Mouse (Mus musculus) layer of hippocampus, adult 11-12 months (tissue): ENCODE measurements around the gene Trappc6b.
"Not testable (repeated sequence)": the region's sequence is repeated elsewhere in the genome, so short reads cannot be mapped to it uniquely, and the experiment has no call there.

Experiments
- DNase-seq: peaks from one replicate; pipeline ENCODE4 v3.0.0; 2022; ENCODE audit warnings: low spot score

Gene Trappc6b

GRCm38 (mm10) chr12:59060993-59061595, at the start of gene Trappc6b:
Gene Trappc6b (minus strand): TSS chr12:59061472.
- DNase-seq = peak; percentile 80

GRCm38 (mm10) chr12:59107926-59108325, 46.7 kb upstream of the Trappc6b start:
- no peak for DNase-seq

GRCm38 (mm10) chr12:59106491-59106890, 45.2 kb upstream of the Trappc6b start:
- no peak for DNase-seq

- DNase-seq = no peak
Observed at GRCm38 (mm10) chr12:59105914-59106313, 44.6 kb upstream of the Trappc6b start.

GRCm38 (mm10) chr12:59104771-59105170, 43.5 kb upstream of the Trappc6b start:
- no peak for DNase-seq

- DNase-seq = no peak
Observed at GRCm38 (mm10) chr12:59095104-59096025, 34.1 kb upstream of the Trappc6b start, which contains the start of gene Mia2. Gene Mia2 (plus strand): TSS chr12:59095799.

- no peak for DNase-seq
Observed at GRCm38 (mm10) chr12:59093543-59093942, 32.3 kb upstream of the Trappc6b start.

- no peak for DNase-seq
Observed at GRCm38 (mm10) chr12:59086171-59086570, 24.9 kb upstream of the Trappc6b start.

- no peak for DNase-seq
Observed at GRCm38 (mm10) chr12:59084446-59084845, 23.2 kb upstream of the Trappc6b start.

GRCm38 (mm10) chr12:59080461-59080860, 19.2 kb upstream of the Trappc6b start:
- no peak for DNase-seq

- no peak for DNase-seq
Observed at GRCm38 (mm10) chr12:59077883-59078282, 16.6 kb upstream of the Trappc6b start.

- DNase-seq = no peak
Observed at GRCm38 (mm10) chr12:59076996-59077395, 15.7 kb upstream of the Trappc6b start.

- DNase-seq = no peak
Observed at GRCm38 (mm10) chr12:59074052-59074451, 12.8 kb upstream of the Trappc6b start.

GRCm38 (mm10) chr12:59072286-59072685, 11.0 kb upstream of the Trappc6b start:
- DNase-seq = no peak

GRCm38 (mm10) chr12:59068791-59069190, 7.5 kb upstream of the Trappc6b start:
- DNase-seq = no peak

GRCm38 (mm10) chr12:59067095-59067494, 5.8 kb upstream of the Trappc6b start:
- DNase-seq = no peak

- DNase-seq = peak; percentile 97
Observed at GRCm38 (mm10) chr12:59066448-59067077, 5.3 kb upstream of the Trappc6b start, which contains the start of gene Pnn. Gene Pnn (plus strand): TSS chr12:59066884.

GRCm38 (mm10) chr12:59065776-59066175, 4.5 kb upstream of the Trappc6b start:
- no peak for DNase-seq

- DNase-seq = no peak
Observed at GRCm38 (mm10) chr12:59064837-59065236, 3.6 kb upstream of the Trappc6b start.

- DNase-seq = no peak
Observed at GRCm38 (mm10) chr12:59060322-59060721, 950 bp downstream of the Trappc6b start.

GRCm38 (mm10) chr12:59058242-59058641, 3.0 kb downstream of the Trappc6b start:
- DNase-seq = not testable (repeated sequence)

GRCm38 (mm10) chr12:59056222-59056621, 5.0 kb downstream of the Trappc6b start:
- no peak for DNase-seq
